ENCODE assay signal across 8 mouse cellular contexts in the genomic region with DNA sequence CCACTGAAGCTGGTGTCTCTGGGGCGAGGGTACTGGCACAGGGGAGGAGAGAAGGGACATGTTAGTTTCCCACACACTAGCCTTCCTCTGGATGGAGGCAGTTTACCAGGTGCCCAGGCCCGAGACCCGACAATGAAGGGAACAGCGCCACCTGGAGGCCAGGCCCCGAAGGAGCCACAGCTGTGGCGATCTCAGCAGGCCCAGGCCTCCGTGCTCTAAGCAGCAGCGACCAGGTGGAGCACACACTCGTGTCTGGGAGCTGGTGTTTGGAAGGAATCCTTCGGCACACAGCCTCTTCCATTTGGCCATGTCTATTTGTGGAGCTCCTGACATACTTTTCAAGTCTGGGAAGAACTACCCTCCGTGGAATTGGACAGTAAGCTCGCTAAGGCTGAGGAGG. TPM values are rescaled to one million over a fixed set of nuclear protein-coding genes. Genes with fewer than 3 reads are reported as not detected.
DNase-seq lines count a peak whose midpoint lies in the region; ATAC-seq and TF ChIP-seq lines count a peak whose summit lies in the region.

No protein-coding gene starts in this region.

- H3K27ac ChIP-seq in midbrain, embryonic 11.5 days (ENCODE audit: low read depth, low read length): no peak overlapping the region
- H3K27ac ChIP-seq in midbrain, embryonic 13.5 days: no peak overlapping the region
- H3K27ac ChIP-seq in kidney, postnatal 0 days: no peak overlapping the region

- no peak overlapping the region for H3K4me2 ChIP-seq in midbrain, embryonic 11.5 days
- no peak overlapping the region for H3K4me2 ChIP-seq in midbrain, embryonic 13.5 days (replicated peaks)
- no peak overlapping the region for H3K4me2 ChIP-seq in kidney, postnatal 0 days (ENCODE audit: low read length)

- no peak overlapping the region for H3K4me3 ChIP-seq in midbrain, embryonic 11.5 days (ENCODE audit: low read depth, low read length)
- H3K4me3 ChIP-seq in midbrain, embryonic 13.5 days (replicated peaks): no peak overlapping the region
- no peak overlapping the region for H3K4me3 ChIP-seq in kidney, postnatal 0 days (replicated peaks; ENCODE audit: low read depth, low read length)

- H3K36me3 ChIP-seq in midbrain, embryonic 11.5 days (ENCODE audit: control insufficient read depth, insufficient read depth, low read length): no peaks in the 10 kb centered on the region
- peaks cover 31% of the 10 kb centered on the region for H3K36me3 ChIP-seq in midbrain, embryonic 13.5 days
- H3K36me3 ChIP-seq in kidney, postnatal 0 days (ENCODE audit: insufficient read depth, low read length): 0 out of 2 replicates have a peak, but pooled peaks cover 26% of the 10 kb centered on the region

- no peaks in the 10 kb centered on the region for H3K9me3 ChIP-seq in midbrain, embryonic 11.5 days (ENCODE audit: control insufficient read depth, low read length)
- no peaks in the 10 kb centered on the region for H3K9me3 ChIP-seq in midbrain, embryonic 13.5 days
- H3K9me3 ChIP-seq in kidney, postnatal 0 days (replicated peaks; ENCODE audit: low read length): no peaks in the 10 kb centered on the region

- TF ChIP-seq CTCF in kidney, postnatal 0 days (IDR thresholded peaks at IDR 0.05; ENCODE audit: low read depth): peak; percentile 92

- DNase-seq in midbrain, embryonic 11.5 days (ENCODE audit: low spot score, missing footprints): peak; percentile 98
- DNase-seq in c-Kit-positive CD71-positive TER-119-negative erythroid progenitor cells, embryonic 14.5 days (ENCODE audit: low read depth): peak; percentile 45
- DNase-seq in frontal cortex, postnatal 14 days (ENCODE audit: low spot score in 2 of 2): peak; percentile 55 to 62
- DNase-seq in kidney, postnatal 0 days (ENCODE audit: low spot score): peak; percentile 70
- peak; percentile 61 to 68 for DNase-seq in lung, adult 18-20 months
- DNase-seq in retina, postnatal 1 day: peak; percentile 70
- DNase-seq in thymus, postnatal 25 days: peak; percentile 80

- whole genome bisulfite sequencing in midbrain, embryonic 11.5 days: 30% methylated on average over 12 of the region's 12 CpGs
- WGBS in midbrain, embryonic 13.5 days: 30% methylated on average over 12 of the region's 12 CpGs
- WGBS in kidney, postnatal 0 days: 36% methylated on average over 12 of the region's 12 CpGs

- peaks cover 7% of the 10 kb centered on the region for H3K4me1 ChIP-seq in midbrain, embryonic 11.5 days (ENCODE audit: control insufficient read depth, insufficient read depth, low read length)
- peaks cover 66% of the 10 kb centered on the region for H3K4me1 ChIP-seq in midbrain, embryonic 13.5 days (replicated peaks)
- peaks cover 11% of the 10 kb centered on the region for H3K4me1 ChIP-seq in kidney, postnatal 0 days (replicated peaks; ENCODE audit: insufficient read depth, low read length)

- H3K9ac ChIP-seq in midbrain, embryonic 11.5 days (ENCODE audit: low read length): no peak overlapping the region
- no peak overlapping the region for H3K9ac ChIP-seq in midbrain, embryonic 13.5 days (replicated peaks)
- no peak overlapping the region for H3K9ac ChIP-seq in kidney, postnatal 0 days (ENCODE audit: low read depth, low read length)

- ATAC-seq in midbrain, embryonic 11.5 days (ENCODE audit: low FRiP score): no peak
- no peak for ATAC-seq in midbrain, embryonic 13.5 days
- ATAC-seq in kidney, postnatal 0 days (replicated peaks; ENCODE audit: low FRiP score, low read depth): no peak

- no peaks in the 10 kb centered on the region for H3K27me3 ChIP-seq in midbrain, embryonic 11.5 days (ENCODE audit: control insufficient read depth, insufficient read depth, low read length)
- peaks cover 4% of the 10 kb centered on the region for H3K27me3 ChIP-seq in midbrain, embryonic 13.5 days
- H3K27me3 ChIP-seq in kidney, postnatal 0 days (ENCODE audit: insufficient read depth, low read length): no peaks in the 10 kb centered on the region

RNA-seq across cellular contexts. Expression of gene Uqcc2, which starts 8.5 kb away (rescaled TPM):
- 316 and 332 TPM in 2 replicates for polyA plus RNA-seq in midbrain, embryonic 11.5 days (2014; fragmentation: Nextera tagmentation; extraction: Ambion mirVana)
- polyA plus RNA-seq in midbrain, embryonic 13.5 days (2015; fragmentation: Nextera tagmentation; extraction: Ambion mirVana): 356 and 378 TPM in 2 replicates
- polyA plus RNA-seq in kidney, postnatal 0 days (2015; fragmentation: Nextera tagmentation; extraction: Ambion mirVana): 286 and 315 TPM in 2 replicates

RNA-seq across cellular contexts. Expression of gene Ip6k3, which starts 42.4 kb away (rescaled TPM):
- 0.07 and 0.48 TPM in 2 replicates for polyA plus RNA-seq in midbrain, embryonic 11.5 days (2014; fragmentation: Nextera tagmentation; extraction: Ambion mirVana)
- 0.22 and 0.46 TPM in 2 replicates for polyA plus RNA-seq in midbrain, embryonic 13.5 days (2015; fragmentation: Nextera tagmentation; extraction: Ambion mirVana)
- polyA plus RNA-seq in kidney, postnatal 0 days (2015; fragmentation: Nextera tagmentation; extraction: Ambion mirVana): 0.18 and 0.43 TPM in 2 replicates

Comparison
In these comparisons a context has a peak if more than half of its experiments do, and no peak if none do; other contexts are left out.
1. DNase-seq: peak in every context shown above with its lines; median percentile 98 in midbrain, embryonic 11.5 days; 80 in thymus, postnatal 25 days; 70 in kidney, postnatal 0 days; 70 in retina, postnatal 1 day; 64 in lung, adult 18-20 months; 58 in frontal cortex, postnatal 14 days; 45 in c-Kit-positive CD71-positive TER-119-negative erythroid progenitor cells, embryonic 14.5 days.